ENCODE assay signal across 1 mouse cellular context in the genomic region with DNA sequence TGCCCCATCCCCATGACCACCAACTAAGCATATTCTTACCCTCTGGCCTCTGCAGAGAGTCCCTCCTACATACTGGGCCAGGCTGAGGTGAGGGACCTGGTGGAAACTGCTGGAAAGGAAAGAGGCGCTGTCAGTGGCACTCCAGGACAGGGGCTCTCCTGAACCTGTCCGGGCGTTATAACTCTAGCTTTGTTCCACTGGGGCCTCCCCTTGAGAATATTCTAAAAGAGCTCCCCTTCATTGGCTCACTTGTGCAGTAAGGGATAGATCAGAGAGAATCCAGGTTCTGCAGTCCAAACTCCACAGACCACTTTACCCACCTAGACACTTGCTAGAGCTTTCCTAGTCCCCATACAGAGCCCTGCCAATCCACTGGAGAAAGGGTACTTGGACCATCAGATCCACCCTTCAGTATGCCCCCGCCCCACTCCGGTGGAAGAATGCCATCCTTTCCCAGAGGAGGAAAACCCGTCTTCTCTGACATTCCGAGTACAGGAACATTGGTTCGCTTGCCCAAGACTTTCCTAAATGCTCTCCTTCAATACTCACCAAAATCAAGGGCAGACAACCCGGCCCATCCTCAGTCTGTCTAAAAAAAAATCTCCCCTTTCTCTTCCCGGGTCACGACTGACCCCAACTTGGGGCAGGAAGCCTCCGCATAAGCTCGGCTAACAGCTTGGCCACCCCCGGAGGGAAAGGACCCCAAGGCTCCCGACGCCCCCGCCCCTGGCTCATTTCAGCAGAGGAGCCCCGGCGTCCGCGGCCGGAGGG.
TF ChIP-seq lines count a peak whose summit lies in the region.

No protein-coding gene starts in this region.

TF ChIP-seq in MEL, 35 proteins besides CTCF, POLR2A, EP300 and RAD21:
- TF ChIP-seq ETS1 (IDR thresholded peaks at IDR 0.05; ENCODE audit: low read depth, low read length), result no peak
